Mouse (Mus musculus) spleen, adult 2 months (tissue): Measurements from ENCODE around the gene Klhl8.

Source experiments
- CTCF ChIP-seq: fragments of 200-500 bp; IDR thresholded peaks from 2 replicates; pipeline ENCODE4 v1.5.1; 2011; ENCODE audit warnings: mild to moderate bottlenecking, inconsistent platforms; ENCODE audit not compliant: insufficient read depth, insufficient read length, insufficient replicate concordance; ENCODE audit errors: extremely low read depth
- POLR2A ChIP-seq: fragments of 200-500 bp; IDR thresholded peaks from 2 replicates; pipeline ENCODE4 v1.6.1; 2011; ENCODE audit warnings: low read depth, low read length, inconsistent platforms

DNA sequence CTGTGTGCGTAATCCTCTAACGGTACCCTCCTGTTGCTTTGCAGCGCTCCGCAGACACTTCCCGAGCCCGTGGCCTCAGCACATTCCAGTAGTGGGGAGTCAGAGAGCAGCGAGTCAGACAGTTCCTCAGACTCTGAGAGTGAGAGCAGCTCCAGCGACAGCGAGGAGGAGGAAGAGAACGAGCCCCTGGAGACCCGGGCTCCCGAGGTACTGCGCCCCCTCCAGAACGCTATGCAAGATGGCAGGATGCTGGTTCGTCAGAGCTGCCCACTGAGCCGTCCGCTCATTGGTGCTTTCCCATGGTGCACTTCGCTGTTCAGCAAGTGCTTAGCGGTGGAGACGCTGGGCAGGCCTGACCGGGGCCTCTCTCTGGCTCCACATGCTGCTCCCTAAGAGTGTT, 82.8 kb downstream of the Klhl8 start:
- TF ChIP-seq CTCF (no peak), POLR2A (no peak)
